Mouse (Mus musculus): Measurements from ENCODE around the gene Dhh.

GRCm38 (mm10) chr15:98849165-98849564, 49.2 kb downstream of the Dhh start:
- TF ChIP-seq CTCF (IDR thresholded peaks at IDR 0.05; ENCODE audit: borderline replicate concordance, insufficient read depth, low read depth, low read length) (no peak), POLR2A (IDR thresholded peaks at IDR 0.05; ENCODE audit: borderline replicate concordance, insufficient read depth, low read length) (no peak)
